Mouse (Mus musculus) midbrain, embryonic 14.5 days (tissue): Measurements from ENCODE around the gene Slc4a8. TPM values are rescaled to one million over a fixed set of nuclear protein-coding genes. Genes with fewer than 3 reads are reported as not detected.

ENCODE experiments used
- ATAC-seq: fragments of 200-750 bp; cut with Nextera tagmentation; 2 replicates; pipeline ENCODE4 v1.8.0; 2017; ENCODE audit warnings: moderate number of reproducible peaks, moderate library complexity; ENCODE audit not compliant: low FRiP score, low TSS enrichment
- DNase-seq: peaks from one replicate; pipeline ENCODE4 v3.0.0-alpha.2; 2015
- H3K27ac ChIP-seq: fragments of 300-500 bp; sonication (generic); replicated peaks from 2 replicates; pipeline ENCODE4 v1.5.1; 2014; ENCODE audit warnings: mild to moderate bottlenecking, low read depth, low read length, moderate library complexity
- H3K27me3 ChIP-seq: fragments of 300-500 bp; sonication (generic); 2 replicates; pipeline ENCODE4 v1.6.1; 2014; ENCODE audit warnings: low read length, control low read depth, mixed read lengths; ENCODE audit not compliant: control insufficient read depth, insufficient read depth
- H3K36me3 ChIP-seq: fragments of 300-500 bp; sonication (generic); 2 replicates; pipeline ENCODE4 v1.6.1; 2014; ENCODE audit warnings: low read length, control low read depth; ENCODE audit not compliant: control insufficient read depth, insufficient read depth
- H3K4me1 ChIP-seq: fragments of 300-500 bp; sonication (generic); 2 replicates; pipeline ENCODE4 v1.6.1; 2014; ENCODE audit warnings: mild to moderate bottlenecking, antibody characterized with exemption, low read length, control low read depth; ENCODE audit not compliant: control insufficient read depth, insufficient read depth
- H3K4me2 ChIP-seq: fragments of 300-500 bp; sonication (generic); 2 replicates; pipeline ENCODE4 v1.6.1; 2014; ENCODE audit warnings: mild to moderate bottlenecking, low read length, moderate library complexity
- H3K4me3 ChIP-seq: fragments of 300-500 bp; sonication (generic); replicated peaks from 2 replicates; pipeline ENCODE4 v1.5.1; 2014; ENCODE audit warnings: low read depth, low read length
- H3K9ac ChIP-seq: fragments of 300-500 bp; sonication (generic); replicated peaks from 2 replicates; pipeline ENCODE4 v1.6.1; 2014; ENCODE audit warnings: mild to moderate bottlenecking, low read length, moderate library complexity
- H3K9me3 ChIP-seq: fragments of 300-500 bp; sonication (generic); 2 replicates; pipeline ENCODE4 v1.6.1; 2016; ENCODE audit warnings: low read length, control low read depth, mixed read lengths; ENCODE audit not compliant: control insufficient read depth
- WGBS: fragments of 180-500 bp; shearing (Covaris S2); extraction: QIAGEN DNeasy Blood & Tissue Kit; methylation state at CpG from one replicate; pipeline ENCODE4 v1.1.7; 2014; 5-methylcytosine and 5-hydroxymethylcytosine counted together
- polyA plus RNA-seq: library from polyadenylated mRNA; unstranded; fragments of >200 nt; fragmentation: Nextera tagmentation; extraction: Ambion mirVana; gene quantifications from 2 replicates; pipeline ENCODE4 v1.2.1, GENCODE M21; 2014

Slc4a8 gene
- polyA plus RNA-seq, 1 experiment from 2014 or later, result 24.2 TPM

- no peak overlapping the region for H3K4me2 ChIP-seq
- peaks cover 69% of the 10 kb centered on the region for H3K36me3 ChIP-seq
- ATAC-seq (no peak), DNase-seq (no peak)
- no peaks in the 10 kb centered on the region for H3K9me3 ChIP-seq
- 84% methylated on average over 6 of the region's 6 CpGs for WGBS
- no peaks in the 10 kb centered on the region for H3K27me3 ChIP-seq
- no peaks in the 10 kb centered on the region for H3K4me1 ChIP-seq
- H3K27ac ChIP-seq, result no peak overlapping the region
- H3K9ac ChIP-seq, result no peak overlapping the region
- H3K4me3 ChIP-seq, result no peak overlapping the region
Observed at GRCm38 (mm10) chr15:100790219-100790618, 28.7 kb downstream of the Slc4a8 start.

- no peak overlapping the region for H3K9ac ChIP-seq
- no peak overlapping the region for H3K4me3 ChIP-seq
- no peak overlapping the region for H3K27ac ChIP-seq
- H3K4me2 ChIP-seq, result no peak overlapping the region
- H3K9me3 ChIP-seq, result no peaks in the 10 kb centered on the region
- 40% methylated on average over 2 of the region's 2 CpGs for WGBS
- H3K27me3 ChIP-seq, result no peaks in the 10 kb centered on the region
- ATAC-seq (no peak), DNase-seq (no peak)
- H3K4me1 ChIP-seq, result no peaks in the 10 kb centered on the region
- peaks cover 64% of the 10 kb centered on the region for H3K36me3 ChIP-seq
Observed at GRCm38 (mm10) chr15:100792324-100792723, 30.8 kb downstream of the Slc4a8 start.

- no peaks in the 10 kb centered on the region for H3K27me3 ChIP-seq
- ATAC-seq (no peak), DNase-seq (no peak)
- no peaks in the 10 kb centered on the region for H3K9me3 ChIP-seq
- 82% methylated on average over 13 of the region's 13 CpGs for WGBS
- no peak overlapping the region for H3K4me2 ChIP-seq
- no peak overlapping the region for H3K9ac ChIP-seq
- no peak overlapping the region for H3K27ac ChIP-seq
- H3K36me3 ChIP-seq, result peaks cover 72% of the 10 kb centered on the region
- H3K4me3 ChIP-seq, result no peak overlapping the region
- no peaks in the 10 kb centered on the region for H3K4me1 ChIP-seq
Observed at GRCm38 (mm10) chr15:100800914-100801313, 39.4 kb downstream of the Slc4a8 start.

GRCm38 (mm10) chr15:100808062-100808461 is 46.5 kb downstream of the Slc4a8 start:
- no peak for DNase-seq
- no peak overlapping the region for H3K9ac ChIP-seq
- H3K36me3 ChIP-seq, result peaks cover 75% of the 10 kb centered on the region
- H3K4me2 ChIP-seq, result no peak overlapping the region
- no peaks in the 10 kb centered on the region for H3K4me1 ChIP-seq
- H3K9me3 ChIP-seq, result no peaks in the 10 kb centered on the region
- H3K27ac ChIP-seq, result no peak overlapping the region
- H3K4me3 ChIP-seq, result no peak overlapping the region
- no peaks in the 10 kb centered on the region for H3K27me3 ChIP-seq
- WGBS, result 90% methylated on average over 12 of the region's 12 CpGs
- ATAC-seq, result no peak

GRCm38 (mm10) chr15:100808484-100808883 is 46.9 kb downstream of the Slc4a8 start:
- 84% methylated on average over 9 of the region's 9 CpGs for whole genome bisulfite sequencing

GRCm38 (mm10) chr15:100810243-100810642 is 48.7 kb downstream of the Slc4a8 start:
- peaks cover 81% of the 10 kb centered on the region for H3K36me3 ChIP-seq

More at GRCm38 (mm10) chr15:100808484-100808883, 46.9 kb downstream of the Slc4a8 start:
- Histone ChIP-seq H3K4me1 (no peaks in the 10 kb centered on the region), H3K36me3 (peaks cover 75% of the 10 kb centered on the region), H3K4me2 (no peak overlapping the region), H3K9ac (no peak overlapping the region), H3K9me3 (no peaks in the 10 kb centered on the region), H3K27me3 (no peaks in the 10 kb centered on the region), H3K27ac (no peak overlapping the region), H3K4me3 (no peak overlapping the region)
- DNase-seq (no peak), ATAC-seq (no peak)

GRCm38 (mm10) chr15:100813501-100813900 is 52.0 kb downstream of the Slc4a8 start:
- Histone ChIP-seq H3K9ac (no peak overlapping the region), H3K27ac (no peak overlapping the region), H3K4me2 (no peak overlapping the region), H3K9me3 (no peaks in the 10 kb centered on the region), H3K36me3 (peaks cover 87% of the 10 kb centered on the region), H3K27me3 (0 out of 2 replicates have a peak, but pooled peaks cover 6% of the 10 kb centered on the region), H3K4me3 (no peak overlapping the region), H3K4me1 (no peaks in the 10 kb centered on the region)
- DNase-seq (no peak), ATAC-seq (no peak)
- WGBS, result 61% methylated on average over 5 of the region's 5 CpGs

More at GRCm38 (mm10) chr15:100810243-100810642, 48.7 kb downstream of the Slc4a8 start:
- Histone ChIP-seq H3K27me3 (no peaks in the 10 kb centered on the region), H3K9ac (no peak overlapping the region), H3K27ac (no peak overlapping the region), H3K4me1 (no peaks in the 10 kb centered on the region), H3K4me2 (no peak overlapping the region), H3K9me3 (no peaks in the 10 kb centered on the region), H3K4me3 (no peak overlapping the region)
- 89% methylated on average over 8 of the region's 8 CpGs for WGBS
- no peak for DNase-seq
- ATAC-seq, result no peak

- 20% methylated on average over 7 of the region's 7 CpGs for WGBS
- Histone ChIP-seq H3K27me3 (0 out of 2 replicates have a peak, but pooled peaks cover 6% of the 10 kb centered on the region), H3K27ac (no peak overlapping the region), H3K4me3 (no peak overlapping the region), H3K4me1 (no peaks in the 10 kb centered on the region), H3K9ac (no peak overlapping the region), H3K36me3 (peaks cover 88% of the 10 kb centered on the region), H3K4me2 (no peak overlapping the region), H3K9me3 (no peaks in the 10 kb centered on the region)
- DNase-seq (peak; percentile 36), ATAC-seq (no peak)
Observed at GRCm38 (mm10) chr15:100814066-100814465, 52.5 kb downstream of the Slc4a8 start.

- Histone ChIP-seq H3K9ac (no peak overlapping the region), H3K4me2 (no peak overlapping the region), H3K36me3 (peaks cover 77% of the 10 kb centered on the region), H3K27me3 (0 out of 2 replicates have a peak, but pooled peaks cover 6% of the 10 kb centered on the region), H3K4me1 (no peaks in the 10 kb centered on the region), H3K27ac (no peak overlapping the region), H3K9me3 (no peaks in the 10 kb centered on the region), H3K4me3 (no peak overlapping the region)
- DNase-seq, result no peak
- ATAC-seq, result no peak
- 90% methylated on average over 8 of the region's 8 CpGs for WGBS
Observed at GRCm38 (mm10) chr15:100815310-100815709, 53.8 kb downstream of the Slc4a8 start.
